Mouse (Mus musculus) ES-Bruce4 (cell line): ENCODE data around the gene Patj.

Experiments used
- CTCF ChIP-seq: IDR thresholded peaks from one replicate; pipeline ENCODE4 v1.8.1; 2011; ENCODE audit warnings: low read depth, low read length
- EP300 ChIP-seq: IDR thresholded peaks from 2 replicates; pipeline ENCODE4 v1.6.1; 2011; ENCODE audit warnings: low read depth, low read length; ENCODE audit not compliant: insufficient read depth
- POLR2A ChIP-seq: IDR thresholded peaks from one replicate; pipeline ENCODE4 v1.8.1; 2011; ENCODE audit warnings: low read length; ENCODE audit not compliant: insufficient read depth

DNA sequence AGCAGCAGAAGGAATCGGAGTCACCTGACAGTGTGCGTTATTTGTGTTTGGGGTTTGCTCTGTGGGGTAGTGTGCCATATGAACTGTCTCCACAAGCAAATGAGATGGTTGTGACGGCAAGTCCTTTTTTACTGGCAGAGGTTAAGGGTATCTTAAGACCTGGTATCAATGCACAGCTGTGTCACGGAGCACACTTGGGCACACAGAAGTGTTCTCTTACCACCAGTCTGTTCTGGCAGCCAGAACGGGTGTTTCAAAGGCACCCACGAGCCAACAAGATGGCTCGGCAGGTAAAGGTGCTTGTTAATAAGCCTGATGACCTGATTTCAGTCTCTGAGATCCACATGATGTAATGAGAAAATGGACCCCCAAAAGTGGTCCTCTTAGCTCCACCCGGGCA lies 243.1 kb downstream of the Patj start:
- TF ChIP-seq CTCF (no peak), POLR2A (no peak), EP300 (no peak)
